ENCODE assay signal across 18 mouse cellular contexts in the genomic region with DNA sequence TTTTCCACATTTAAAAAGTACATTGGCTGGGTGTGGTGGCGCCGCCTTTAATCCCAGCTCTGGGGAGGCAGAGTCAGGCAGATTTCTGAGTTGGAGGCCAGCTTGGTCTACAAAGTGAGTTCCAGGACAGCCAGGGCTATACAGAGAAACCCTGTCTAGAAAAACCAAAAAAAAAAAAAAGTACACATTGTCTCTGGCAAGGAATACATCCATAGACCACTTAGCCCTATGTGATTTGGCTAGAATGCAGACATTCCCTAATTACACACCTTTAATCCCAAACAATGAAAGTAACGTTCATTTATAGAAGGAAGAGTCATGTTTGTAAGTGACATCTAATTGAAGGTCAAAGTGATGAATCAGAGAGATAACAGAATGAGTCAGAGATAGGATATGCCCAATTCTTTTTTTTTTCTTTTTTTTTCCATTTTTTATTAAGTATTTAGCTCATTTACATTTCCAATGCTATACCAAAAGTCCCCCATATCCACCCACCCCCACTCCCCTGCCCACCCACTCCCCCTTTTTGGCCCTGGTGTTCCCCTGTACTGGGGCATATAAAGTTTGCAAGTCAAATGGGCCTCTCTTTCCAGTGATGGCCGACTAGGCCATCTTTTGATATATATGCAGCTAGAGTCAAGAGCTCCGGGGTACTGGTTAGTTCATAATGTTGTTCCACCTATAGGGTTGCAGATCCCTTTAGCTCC. TPM values are rescaled to one million over a fixed set of nuclear protein-coding genes. Genes with fewer than 3 reads are reported as not detected.
"Had no signal": no experiment of that assay in that cellular context is flagged by ENCODE, and none has a peak within 500 bp of the region (broad histone marks: within the 10 kb centered on the region; RNA-seq: fewer than 3 reads in every experiment).

No protein-coding gene starts in this region.

RNA-seq across cellular contexts. Expression of a gene that starts 18.3 kb away (rescaled TPM):
- total RNA-seq: layer of hippocampus, adult 18-20 months; layer of hippocampus, postnatal 14 days; left cerebral cortex, adult 8-10 months; left cerebral cortex, postnatal 14 days; left cerebral cortex, postnatal 4 days; megakaryocyte progenitor cell, adult 5-6 weeks; megakaryocyte-erythroid progenitor cell, adult 5-6 weeks had no signal
- polyA plus RNA-seq: kidney, embryonic 15.5 days; limb, embryonic 14.5 days; liver, embryonic 12.5 days; liver, embryonic 15.5 days; midbrain, embryonic 11.5 days; midbrain, embryonic 16.5 days; neural tube, embryonic 12.5 days; neural tube, embryonic 15.5 days; stomach, embryonic 14.5 days; stomach, postnatal 0 days; thymus, adult 2 months had no signal
